Mouse (Mus musculus) right cerebral cortex, postnatal 14 days (tissue): ENCODE results near the gene Chuk.

ENCODE experiments used
- DNase-seq: peaks from one replicate; pipeline ENCODE4 v3.0.0; 2022

Gene Chuk

DNA sequence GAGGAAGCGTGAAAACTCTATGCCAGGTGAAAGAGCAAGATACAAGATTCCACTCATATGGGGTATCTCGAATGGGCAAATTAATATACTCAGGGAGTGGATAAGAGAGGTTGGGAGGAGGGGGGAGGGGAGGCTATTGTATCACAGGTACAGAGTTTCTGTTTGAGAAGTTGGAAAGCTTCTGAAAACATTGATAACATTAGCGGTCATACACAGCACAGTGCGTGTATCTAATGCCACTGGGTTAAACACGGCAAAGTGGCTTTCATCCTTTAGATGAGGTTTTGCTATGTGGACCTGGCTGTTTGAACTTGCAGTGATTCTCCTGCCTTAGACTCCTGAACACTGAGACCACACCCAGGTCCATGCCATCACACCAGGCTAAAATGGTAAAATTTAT lies 77.3 kb downstream of the Chuk start:
- DNase-seq: no peak

DNA sequence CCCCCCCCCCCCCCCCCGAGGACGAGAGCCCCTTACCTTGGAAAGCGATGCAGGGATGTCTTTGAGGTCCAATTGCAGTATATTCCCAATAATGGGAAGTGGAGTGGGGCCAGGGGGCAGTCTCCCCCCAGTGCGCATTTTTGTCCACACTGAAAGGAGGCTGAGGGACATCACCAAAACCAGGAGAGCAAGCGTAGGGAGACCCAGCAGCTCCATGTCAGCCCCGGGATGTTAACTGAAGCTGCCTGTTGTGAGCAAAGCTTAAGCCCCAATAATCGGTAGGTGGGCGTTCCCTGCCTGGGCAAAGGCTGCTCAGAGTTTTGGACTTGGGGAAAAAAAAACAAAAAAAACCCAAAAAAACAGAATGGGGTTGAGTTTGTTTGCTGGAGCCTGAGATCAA lies 78.3 kb downstream of the Chuk start, which contains the start of gene Cyp2c23:
TSS of gene Cyp2c23 (minus strand) at position 237 of the 400 bp plus-strand sequence.
- no peak for DNase-seq

DNA sequence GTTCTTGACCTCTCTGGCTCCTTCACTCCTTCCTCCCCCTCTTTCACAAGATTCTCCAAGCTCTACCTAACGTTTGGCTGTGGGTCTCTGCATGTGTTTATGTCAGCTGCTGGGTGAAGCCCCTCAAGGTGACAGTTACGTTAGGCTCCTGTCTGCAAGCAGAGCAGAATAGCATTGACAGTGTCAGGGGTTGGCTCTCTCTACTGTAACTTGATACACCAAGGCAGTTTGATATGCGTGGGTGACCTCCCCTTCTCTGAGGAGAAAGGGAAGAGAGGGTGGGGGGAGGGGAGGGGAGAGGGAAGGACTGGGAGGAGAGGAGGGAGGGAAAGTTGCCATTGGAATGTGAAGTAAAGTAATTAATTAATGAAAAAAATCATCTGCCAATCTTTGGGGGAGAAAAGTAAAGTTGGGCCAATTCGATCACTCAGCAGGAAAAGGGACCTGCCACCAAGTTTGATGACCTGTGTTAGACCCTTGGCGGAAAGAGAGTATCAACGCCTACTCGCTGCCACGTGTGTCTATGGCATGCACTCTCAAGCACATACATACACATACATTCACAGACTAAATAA lies 80.2 kb downstream of the Chuk start:
- DNase-seq: no peak

DNA sequence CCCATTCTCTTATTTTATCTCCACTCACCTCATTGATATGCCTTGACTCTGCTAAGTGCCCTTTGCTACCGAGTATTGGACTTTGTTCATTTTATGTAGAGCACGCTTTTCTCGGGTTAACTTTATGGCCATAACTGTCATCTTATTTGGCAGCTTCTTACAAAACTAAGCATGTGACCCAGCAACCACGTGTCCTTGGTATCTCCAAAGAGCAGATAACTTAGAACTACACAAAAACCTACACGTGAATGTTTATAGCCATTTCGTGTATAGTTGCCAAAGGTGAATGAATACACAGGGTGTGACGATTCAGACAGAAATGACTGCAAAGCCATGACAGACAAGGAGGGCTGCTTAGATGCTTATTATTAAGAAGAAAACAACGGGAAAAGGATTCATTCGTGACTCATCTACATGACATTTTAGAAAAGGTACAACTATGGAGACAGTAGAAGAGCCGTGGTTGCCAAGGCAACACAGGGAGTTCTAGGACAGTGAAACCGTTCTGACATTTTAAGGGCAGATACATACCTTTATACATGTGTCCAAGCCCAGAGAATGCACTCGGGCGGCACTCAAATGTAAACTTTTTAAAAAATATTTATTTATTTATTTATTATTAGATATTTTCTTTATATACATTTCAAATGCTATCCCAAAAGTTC lies 82.2 kb downstream of the Chuk start:
- DNase-seq: no peak
